Comparison of ENCODE assay signal across 21 mouse cellular contexts in genomic region chr2:24752599-24752998, GRCm38 (mm10). TPM values are rescaled to one million over a fixed set of nuclear protein-coding genes. Genes with fewer than 3 reads are reported as not detected.
DNase-seq lines count a peak whose midpoint lies in the region; ATAC-seq and TF ChIP-seq lines count a peak whose summit lies in the region.
"Had no signal": no experiment of that assay in that cellular context is flagged by ENCODE, and none has a peak within 500 bp of the region (broad histone marks: within the 10 kb centered on the region; RNA-seq: fewer than 3 reads in every experiment).

No protein-coding gene starts in this region.

- TF ChIP-seq POLR2A in cerebellum, adult 2 months (IDR thresholded peaks at IDR 0.05; ENCODE audit: borderline replicate concordance, insufficient read depth, low read length) = no peak

- peak; percentile 58; the same call in 1 of the 2 replicates for ATAC-seq in embryonic facial prominence, embryonic 14.5 days (ENCODE audit: low read depth)
- ATAC-seq: CD4-positive, CD25-positive, alpha-beta regulatory T cell, adult 4 months; forebrain, embryonic 13.5 days; forebrain, embryonic 15.5 days; forebrain, postnatal 0 days had no signal

- no peaks in the 10 kb centered on the region for H3K36me3 ChIP-seq in embryonic facial prominence, embryonic 14.5 days (ENCODE audit: control insufficient read depth, insufficient read depth, low read length)
- H3K36me3 ChIP-seq in embryonic facial prominence, embryonic 10.5 days (replicated peaks) = no peaks in the 10 kb centered on the region
- H3K36me3 ChIP-seq: embryonic facial prominence, embryonic 13.5 days; G1E had no signal

- H3K9ac ChIP-seq in embryonic facial prominence, embryonic 14.5 days (ENCODE audit: low read depth, low read length) = no peak overlapping the region
- H3K9ac ChIP-seq: embryonic facial prominence, embryonic 13.5 days; forebrain, embryonic 13.5 days; forebrain, embryonic 15.5 days; forebrain, postnatal 0 days had no signal

- no peak for TF ChIP-seq CTCF in cerebellum, adult 2 months (IDR thresholded peaks at IDR 0.05; ENCODE audit: borderline replicate concordance, insufficient read depth, low read depth, low read length)

- DNase-seq in embryonic facial prominence, embryonic 14.5 days (ENCODE audit: low spot score) = peak; percentile 21
- no peak for DNase-seq in embryonic facial prominence, embryonic 10.5 days (ENCODE audit: low spot score)
- peak; percentile 50 for DNase-seq in testis, postnatal 14 days (ENCODE audit: low spot score)
- DNase-seq in testis, postnatal 10 days (ENCODE audit: low spot score) = no peak
- no peak for DNase-seq in cerebellum, adult 2 months
- DNase-seq: adrenal gland, adult 2 months; adrenal gland, postnatal 10 days; adrenal gland, postnatal 25 days; B cell, adult 2 months; cerebellum, adult 11 months; cerebellum, adult 18-20 months; cerebellum, adult 9-10 months; cerebellum, postnatal 10 days; cerebellum, postnatal 25 days; forebrain, postnatal 0 days had no signal

- H3K9me3 ChIP-seq in embryonic facial prominence, embryonic 14.5 days (ENCODE audit: control insufficient read depth, low read length) = no peaks in the 10 kb centered on the region
- H3K9me3 ChIP-seq in embryonic facial prominence, embryonic 10.5 days = no peaks in the 10 kb centered on the region
- H3K9me3 ChIP-seq: embryonic facial prominence, embryonic 13.5 days; forebrain, embryonic 13.5 days; forebrain, embryonic 15.5 days; G1E had no signal

- H3K27ac ChIP-seq in embryonic facial prominence, embryonic 14.5 days (replicated peaks; ENCODE audit: low read depth, low read length) = no peak overlapping the region
- no peak overlapping the region for H3K27ac ChIP-seq in embryonic facial prominence, embryonic 10.5 days (replicated peaks)
- no peak overlapping the region for H3K27ac ChIP-seq in cerebellum, adult 2 months (ENCODE audit: insufficient read depth, low read length)
- H3K27ac ChIP-seq: embryonic facial prominence, embryonic 13.5 days; forebrain, embryonic 13.5 days; forebrain, embryonic 15.5 days had no signal

- H3K4me3 ChIP-seq in embryonic facial prominence, embryonic 14.5 days (ENCODE audit: low read depth, low read length) = no peak overlapping the region
- H3K4me3 ChIP-seq in embryonic facial prominence, embryonic 10.5 days = no peak overlapping the region
- no peak overlapping the region for H3K4me3 ChIP-seq in cerebellum, adult 2 months (replicated peaks; ENCODE audit: insufficient read depth, low read depth, low read length)
- H3K4me3 ChIP-seq: embryonic facial prominence, embryonic 13.5 days; forebrain, embryonic 13.5 days; forebrain, embryonic 15.5 days had no signal

- H3K4me1 ChIP-seq in embryonic facial prominence, embryonic 14.5 days (ENCODE audit: control insufficient read depth, insufficient read depth, low read length) = no peaks in the 10 kb centered on the region
- peaks cover 7% of the 10 kb centered on the region for H3K4me1 ChIP-seq in embryonic facial prominence, embryonic 10.5 days
- no peaks in the 10 kb centered on the region; the same call in 1 of the 2 replicates for H3K4me1 ChIP-seq in cerebellum, adult 2 months (ENCODE audit: control insufficient read depth, insufficient read depth, low read length)
- H3K4me1 ChIP-seq: embryonic facial prominence, embryonic 13.5 days; forebrain, embryonic 13.5 days; forebrain, embryonic 15.5 days had no signal

- no peaks in the 10 kb centered on the region for H3K27me3 ChIP-seq in embryonic facial prominence, embryonic 14.5 days (replicated peaks; ENCODE audit: control insufficient read depth, insufficient read depth, low read length)
- H3K27me3 ChIP-seq in embryonic facial prominence, embryonic 10.5 days (replicated peaks; ENCODE audit: low read depth, poor library complexity, severe bottlenecking) = no peaks in the 10 kb centered on the region
- no peaks in the 10 kb centered on the region for H3K27me3 ChIP-seq in cerebellum, adult 2 months (ENCODE audit: control insufficient read depth, insufficient read depth, low read length)
- H3K27me3 ChIP-seq: CH12.LX; embryonic facial prominence, embryonic 13.5 days; forebrain, embryonic 13.5 days; forebrain, embryonic 15.5 days had no signal

- no peak overlapping the region for H3K4me2 ChIP-seq in embryonic facial prominence, embryonic 14.5 days (ENCODE audit: low read depth, low read length)
- H3K4me2 ChIP-seq: embryonic facial prominence, embryonic 13.5 days; forebrain, embryonic 13.5 days; forebrain, embryonic 15.5 days had no signal

- 45% methylated on average over 4 of the region's 4 CpGs for WGBS in embryonic facial prominence, embryonic 14.5 days
- WGBS in embryonic facial prominence, embryonic 10.5 days = 63% methylated on average over 4 of the region's 4 CpGs
- WGBS in cerebellum, adult 2 months = 46% methylated on average over 4 of the region's 4 CpGs

RNA-seq across cellular contexts. Expression of gene Cacna1b, which starts 10.4 kb away (rescaled TPM):
- polyA plus RNA-seq in embryonic facial prominence, embryonic 14.5 days (2014; fragmentation: Nextera tagmentation; extraction: Ambion mirVana) = 0.84 and 1.5 TPM in 2 replicates
- 3.2 and 3.6 TPM in 2 replicates for polyA plus RNA-seq in embryonic facial prominence, embryonic 10.5 days (2016; fragmentation: Nextera tagmentation; extraction: Ambion mirVana)
- polyA plus RNA-seq in cerebellum, adult 2 months (2012; rRNA removed) = 32.9 and 35.5 TPM in 2 replicates
- polyA plus RNA-seq: G1E had no signal

Comparison
In these comparisons a context has a peak if more than half of its experiments do, and no peak if none do; other contexts are left out.
1. DNase-seq: peak in embryonic facial prominence, embryonic 14.5 days (single experiment) and testis, postnatal 14 days (single experiment); none in embryonic facial prominence, embryonic 10.5 days (single experiment), testis, postnatal 10 days (single experiment) and cerebellum, adult 2 months (0 of 2).